Mouse (Mus musculus): ENCODE results near the gene Atp8b4. TPM values are rescaled to one million over a fixed set of nuclear protein-coding genes. Genes with fewer than 3 reads are reported as not detected.
"Not testable (repeated sequence)": the region's sequence is repeated elsewhere in the genome, so short reads cannot be mapped to it uniquely, and the experiment has no call there.

Atp8b4 gene
- polyA plus RNA-seq (2012; rRNA removed), result 1.0 and 1.8 TPM in 2 replicates

GRCm38 (mm10) chr2:126500521-126500920 is at the start of gene Atp8b4:
Gene Atp8b4, minus strand, starts transcription at chr2:126500674.
- Histone ChIP-seq H3K4me1 (ENCODE audit: control insufficient read depth, insufficient read depth, low read length) (no peaks in the 10 kb centered on the region; the same call in 1 of the 2 replicates), H3K4me3 (replicated peaks; ENCODE audit: extremely low read depth, low read depth, low read length) (peak within 1 kb of the TSS; percentile 31)
- DNase-seq, result no peak
- no peak for TF ChIP-seq CTCF (IDR thresholded peaks at IDR 0.05; ENCODE audit: insufficient read depth, low read length)
- TF ChIP-seq POLR2A (IDR thresholded peaks at IDR 0.05; ENCODE audit: borderline replicate concordance, extremely low read depth, low read depth, low read length), result no peak
- 59% methylated on average over 6 of the region's 6 CpGs for WGBS

GRCm38 (mm10) chr2:126549681-126550080 is 49.2 kb upstream of the Atp8b4 start:
- 65% methylated on average over 7 of the region's 7 CpGs for WGBS
- TF ChIP-seq CTCF (IDR thresholded peaks at IDR 0.05; ENCODE audit: insufficient read depth, low read length) (no peak), POLR2A (IDR thresholded peaks at IDR 0.05; ENCODE audit: borderline replicate concordance, extremely low read depth, low read depth, low read length) (no peak)
- DNase-seq, result no peak
- Histone ChIP-seq H3K4me1 (ENCODE audit: control insufficient read depth, insufficient read depth, low read length) (no peaks in the 10 kb centered on the region), H3K4me3 (replicated peaks; ENCODE audit: extremely low read depth, low read depth, low read length) (no peak overlapping the region)

DNA sequence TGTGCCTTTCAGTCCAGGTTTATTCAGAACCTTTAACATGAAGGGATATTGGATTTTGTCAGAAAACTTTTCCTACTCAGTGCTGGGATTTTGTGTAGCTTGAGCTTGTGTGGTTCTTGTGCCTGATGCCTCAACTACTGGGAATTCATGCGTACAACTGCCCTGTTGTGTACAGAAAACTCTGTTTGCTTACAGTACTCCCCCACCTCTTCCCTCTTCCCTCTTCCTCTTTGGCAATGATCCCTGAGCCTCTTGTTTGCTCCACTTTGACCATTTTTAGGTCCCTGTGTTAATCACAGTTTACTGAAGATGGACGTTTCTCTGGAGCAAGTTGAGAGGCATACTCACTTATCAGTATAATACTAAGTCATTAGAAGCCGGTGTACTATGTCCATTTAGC is 45.9 kb upstream of the Atp8b4 start:
- Histone ChIP-seq H3K4me3 (replicated peaks; ENCODE audit: extremely low read depth, low read depth, low read length) (no peak overlapping the region), H3K4me1 (ENCODE audit: control insufficient read depth, insufficient read depth, low read length) (no peaks in the 10 kb centered on the region)
- WGBS, result 40% methylated on average over 3 of the region's 3 CpGs
- no peak for DNase-seq
- TF ChIP-seq CTCF (IDR thresholded peaks at IDR 0.05; ENCODE audit: insufficient read depth, low read length) (no peak), POLR2A (IDR thresholded peaks at IDR 0.05; ENCODE audit: borderline replicate concordance, extremely low read depth, low read depth, low read length) (no peak)

DNA sequence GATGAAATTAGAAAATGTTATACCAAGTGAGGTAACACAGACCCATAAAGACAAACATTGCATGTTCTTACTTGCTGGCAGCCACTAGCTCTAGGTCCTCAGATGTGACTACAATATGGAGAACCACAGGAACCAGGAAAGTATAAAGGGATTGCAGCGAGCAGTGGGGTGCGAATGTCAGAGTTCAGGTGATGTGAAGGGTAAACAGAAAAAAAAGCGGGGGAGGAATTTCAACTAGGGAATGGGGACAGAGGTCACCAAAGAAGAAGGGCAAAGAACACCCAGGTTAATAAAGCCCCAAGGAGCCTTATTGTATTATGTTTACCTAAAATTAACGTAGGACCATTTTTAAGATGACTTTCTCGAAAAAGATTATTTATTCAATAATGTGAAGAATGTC is 44.8 kb upstream of the Atp8b4 start:
- no peak for DNase-seq
- 60% methylated on average over 5 of the region's 5 CpGs for WGBS
- H3K4me3 ChIP-seq (replicated peaks; ENCODE audit: extremely low read depth, low read depth, low read length), result no peak overlapping the region
- TF ChIP-seq POLR2A (IDR thresholded peaks at IDR 0.05; ENCODE audit: borderline replicate concordance, extremely low read depth, low read depth, low read length) (no peak), CTCF (IDR thresholded peaks at IDR 0.05; ENCODE audit: insufficient read depth, low read length) (no peak)
- no peaks in the 10 kb centered on the region for H3K4me1 ChIP-seq (ENCODE audit: control insufficient read depth, insufficient read depth, low read length)

DNA sequence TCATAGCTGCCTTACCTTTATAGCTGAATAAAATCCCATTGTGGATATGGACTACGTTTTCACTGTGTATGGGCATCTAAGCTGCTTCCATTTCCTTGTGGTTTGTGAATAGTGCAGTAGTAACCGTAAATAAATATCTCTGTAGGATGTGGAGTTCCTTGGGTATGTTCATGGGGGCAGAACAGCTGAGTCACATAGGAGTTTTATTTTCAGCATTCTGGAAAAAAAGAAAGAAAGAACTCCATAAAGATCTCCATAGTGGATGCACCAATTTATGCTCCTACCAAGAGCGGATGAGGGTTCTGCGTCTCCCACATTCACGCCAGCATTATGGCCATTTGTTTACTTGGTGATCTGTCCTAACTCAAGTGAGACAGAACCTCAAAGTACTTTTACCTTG is 41.7 kb upstream of the Atp8b4 start:
- whole genome bisulfite sequencing, result 84% methylated on average over 5 of the region's 5 CpGs
- DNase-seq, result no peak
- TF ChIP-seq CTCF (IDR thresholded peaks at IDR 0.05; ENCODE audit: insufficient read depth, low read length), result no peak
- Histone ChIP-seq H3K4me1 (ENCODE audit: control insufficient read depth, insufficient read depth, low read length) (no peaks in the 10 kb centered on the region), H3K4me3 (replicated peaks; ENCODE audit: extremely low read depth, low read depth, low read length) (no peak overlapping the region)

DNA sequence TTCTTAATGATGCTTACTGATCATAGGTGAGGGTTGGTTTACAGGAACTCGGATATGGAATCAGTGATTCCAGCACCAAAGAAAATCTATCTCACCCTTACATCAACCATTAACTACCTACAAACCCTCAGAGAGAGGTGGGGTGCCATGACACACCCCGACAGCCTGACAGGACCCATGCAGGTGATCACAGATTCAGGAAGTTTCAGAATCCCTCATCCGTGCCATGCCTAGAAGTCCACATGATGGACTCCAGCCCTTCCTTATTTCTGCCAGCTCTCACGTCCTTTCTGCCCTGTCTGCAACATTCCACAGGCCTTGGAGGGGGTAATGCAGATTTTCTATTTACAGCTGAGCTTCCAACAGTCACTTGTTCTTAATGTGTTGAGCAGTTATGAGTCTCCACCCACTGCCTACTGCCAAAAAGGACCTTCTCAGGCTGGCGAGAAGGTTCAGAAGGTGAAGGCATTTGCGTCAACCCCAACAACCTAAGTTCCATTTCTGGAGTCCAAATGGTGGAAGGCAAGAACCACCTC is 40.0 kb upstream of the Atp8b4 start:
- DNase-seq, result no peak
- TF ChIP-seq POLR2A (IDR thresholded peaks at IDR 0.05; ENCODE audit: borderline replicate concordance, extremely low read depth, low read depth, low read length) (no peak), CTCF (IDR thresholded peaks at IDR 0.05; ENCODE audit: insufficient read depth, low read length) (no peak)
- 72% methylated on average over 6 of the region's 6 CpGs for WGBS
- Histone ChIP-seq H3K4me1 (ENCODE audit: control insufficient read depth, insufficient read depth, low read length) (no peaks in the 10 kb centered on the region), H3K4me3 (replicated peaks; ENCODE audit: extremely low read depth, low read depth, low read length) (no peak overlapping the region)

- no peaks in the 10 kb centered on the region for H3K4me1 ChIP-seq (ENCODE audit: control insufficient read depth, insufficient read depth, low read length)
These were observed 37.2 kb upstream of the Atp8b4 start for GRCm38 (mm10) chr2:126537654-126538053.

DNA sequence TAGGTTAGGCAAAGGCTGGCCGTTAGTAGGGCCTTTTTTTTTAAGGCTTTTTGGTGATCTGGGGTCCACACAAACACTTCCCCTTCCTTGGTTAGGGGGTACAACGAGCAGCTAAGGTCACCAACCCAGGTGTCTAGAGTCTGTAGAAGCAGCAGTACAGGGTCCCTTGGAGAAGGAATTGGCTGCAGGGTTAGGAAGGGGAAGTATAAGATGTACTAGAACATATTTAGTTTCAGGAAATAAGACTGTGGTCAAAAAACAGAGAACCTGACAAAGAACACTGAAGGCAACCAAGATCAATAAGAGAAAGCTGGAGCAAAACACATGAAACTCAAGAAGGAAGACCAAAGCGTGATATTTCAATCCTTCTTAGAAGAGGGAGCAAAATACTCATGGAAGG is 30.1 kb upstream of the Atp8b4 start:
- Histone ChIP-seq H3K4me1 (ENCODE audit: control insufficient read depth, insufficient read depth, low read length) (no peaks in the 10 kb centered on the region), H3K4me3 (replicated peaks; ENCODE audit: extremely low read depth, low read depth, low read length) (no peak overlapping the region)
- no peak for TF ChIP-seq CTCF (IDR thresholded peaks at IDR 0.05; ENCODE audit: insufficient read depth, low read length)
- TF ChIP-seq POLR2A (IDR thresholded peaks at IDR 0.05; ENCODE audit: borderline replicate concordance, extremely low read depth, low read depth, low read length), result no peak
- no peak for DNase-seq
- 59% methylated on average over 3 of the region's 3 CpGs for WGBS

More at GRCm38 (mm10) chr2:126537654-126538053, 37.2 kb upstream of the Atp8b4 start:
- no peak overlapping the region for H3K4me3 ChIP-seq (replicated peaks; ENCODE audit: extremely low read depth, low read depth, low read length)
- DNase-seq, result no peak
- TF ChIP-seq CTCF (IDR thresholded peaks at IDR 0.05; ENCODE audit: insufficient read depth, low read length) (no peak), POLR2A (IDR thresholded peaks at IDR 0.05; ENCODE audit: borderline replicate concordance, extremely low read depth, low read depth, low read length) (no peak)

- no peak for DNase-seq
- Histone ChIP-seq H3K4me3 (replicated peaks; ENCODE audit: extremely low read depth, low read depth, low read length) (no peak overlapping the region), H3K4me1 (ENCODE audit: control insufficient read depth, insufficient read depth, low read length) (no peaks in the 10 kb centered on the region)
- TF ChIP-seq POLR2A (IDR thresholded peaks at IDR 0.05; ENCODE audit: borderline replicate concordance, extremely low read depth, low read depth, low read length) (no peak), CTCF (IDR thresholded peaks at IDR 0.05; ENCODE audit: insufficient read depth, low read length) (no peak)
- WGBS, result 73% methylated on average over 8 of the region's 8 CpGs
These were observed 27.0 kb upstream of the Atp8b4 start for GRCm38 (mm10) chr2:126527461-126527860.

GRCm38 (mm10) chr2:126524271-126524670 is 23.8 kb upstream of the Atp8b4 start:
- Histone ChIP-seq H3K4me1 (ENCODE audit: control insufficient read depth, insufficient read depth, low read length) (no peaks in the 10 kb centered on the region), H3K4me3 (replicated peaks; ENCODE audit: extremely low read depth, low read depth, low read length) (no peak overlapping the region)
- DNase-seq, result no peak
- TF ChIP-seq POLR2A (IDR thresholded peaks at IDR 0.05; ENCODE audit: borderline replicate concordance, extremely low read depth, low read depth, low read length), result no peak
- TF ChIP-seq CTCF (IDR thresholded peaks at IDR 0.05; ENCODE audit: insufficient read depth, low read length), result no peak
- 90% methylated on average over 2 of the region's 2 CpGs for WGBS

- DNase-seq; H3K4me1 ChIP-seq (ENCODE audit: control insufficient read depth, insufficient read depth, low read length); H3K4me3 ChIP-seq (replicated peaks; ENCODE audit: extremely low read depth, low read depth, low read length): not testable (repeated sequence)
- 56% methylated on average over 5 of the region's 5 CpGs for WGBS
These were observed 22.7 kb upstream of the Atp8b4 start for GRCm38 (mm10) chr2:126523101-126523745.
